Comparison of ENCODE assay signal across 22 mouse cellular contexts in the genomic region with DNA sequence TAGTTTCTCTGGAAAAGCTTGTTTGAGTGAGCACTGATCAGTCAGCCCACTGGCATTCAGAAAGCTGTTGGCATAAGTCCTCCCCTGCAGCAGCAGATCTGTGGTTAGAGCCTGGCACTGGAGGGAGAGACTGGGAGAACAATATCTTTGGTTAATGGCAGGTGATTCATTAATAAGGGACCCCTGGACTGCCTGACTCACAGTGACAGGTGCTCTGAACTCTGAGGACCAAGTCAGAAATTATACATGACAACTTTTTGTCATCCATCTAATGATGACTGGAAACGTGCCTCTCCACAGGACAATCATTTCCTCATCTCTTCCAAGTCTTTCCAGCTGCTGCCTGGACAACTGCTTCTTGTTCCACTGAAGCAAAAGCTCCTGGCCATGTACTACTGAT.
A peak's percentile ranks its signal among the peaks of the same experiment; 100 is the strongest.
DNase-seq lines count a peak whose midpoint lies in the region; ATAC-seq and TF ChIP-seq lines count a peak whose summit lies in the region.
"Had no signal": no experiment of that assay in that cellular context is flagged by ENCODE, and none has a peak within 500 bp of the region (broad histone marks: within the 10 kb centered on the region; RNA-seq: fewer than 3 reads in every experiment).

No protein-coding gene starts in this region.

- H3K79me3 ChIP-seq in C2C12 (ENCODE audit: low read depth) = no peaks in the 10 kb centered on the region

- WGBS in midbrain, embryonic 11.5 days = 82% methylated on average over 1 of the region's 1 CpGs

- intact Hi-C loops in gastrocnemius, postnatal 36 days (cut with DNase I) = no loop called here

- no peaks in the 10 kb centered on the region for H3K36me3 ChIP-seq in C2C12 (ENCODE audit: control insufficient read depth, insufficient read depth)
- H3K36me3 ChIP-seq in myocyte (ENCODE audit: control insufficient read depth, insufficient read depth) = no peaks in the 10 kb centered on the region
- no peaks in the 10 kb centered on the region for H3K36me3 ChIP-seq in midbrain, embryonic 11.5 days (ENCODE audit: control insufficient read depth, insufficient read depth, low read length)
- H3K36me3 ChIP-seq: embryonic facial prominence, embryonic 10.5 days; embryonic facial prominence, embryonic 12.5 days; forebrain, embryonic 10.5 days; forebrain, embryonic 15.5 days had no signal

- DNase-seq in 3134 (ENCODE audit: extremely low read depth, insufficient read length, low spot score) = peak; percentile 10
- DNase-seq in brain, adult 2 months (ENCODE audit: low read depth, low spot score) = peak; percentile 13
- no peak for DNase-seq in midbrain, embryonic 11.5 days (ENCODE audit: low spot score, missing footprints)
- no peak for DNase-seq in right cerebral cortex, postnatal 36 days (ENCODE audit: low spot score in 2 of 2)
- DNase-seq in gastrocnemius, postnatal 36 days = no peak
- DNase-seq: adrenal gland, adult 8-10 months; adrenal gland, postnatal 25 days; B cell, adult 2 months; cerebellum, adult 11-12 months; cerebellum, adult 2 months; cerebellum, adult 9-10 months; cerebellum, postnatal 25 days; forebrain, postnatal 0 days had no signal

- no peak overlapping the region for H3K4me3 ChIP-seq in C2C12 (ENCODE audit: insufficient read depth, poor library complexity, severe bottlenecking)
- H3K4me3 ChIP-seq in myocyte = no peak overlapping the region
- H3K4me3 ChIP-seq in midbrain, embryonic 11.5 days (ENCODE audit: low read depth, low read length) = no peak overlapping the region
- H3K4me3 ChIP-seq: embryonic facial prominence, embryonic 10.5 days; embryonic facial prominence, embryonic 12.5 days; forebrain, embryonic 10.5 days; forebrain, embryonic 13.5 days; forebrain, embryonic 15.5 days had no signal

- no peak for ATAC-seq in midbrain, embryonic 11.5 days (ENCODE audit: low FRiP score)
- ATAC-seq: activated CD4-positive, CD25-positive, alpha-beta regulatory T cell, adult 4 months; forebrain, embryonic 13.5 days; forebrain, embryonic 15.5 days; forebrain, postnatal 0 days; Patski had no signal

- no peaks in the 10 kb centered on the region for H3K4me1 ChIP-seq in midbrain, embryonic 11.5 days (ENCODE audit: control insufficient read depth, insufficient read depth, low read length)
- H3K4me1 ChIP-seq: embryonic facial prominence, embryonic 10.5 days; embryonic facial prominence, embryonic 12.5 days; forebrain, embryonic 10.5 days; forebrain, embryonic 13.5 days; forebrain, embryonic 15.5 days had no signal

- H3K27ac ChIP-seq in midbrain, embryonic 11.5 days (ENCODE audit: low read depth, low read length) = no peak overlapping the region
- H3K27ac ChIP-seq: embryonic facial prominence, embryonic 10.5 days; embryonic facial prominence, embryonic 12.5 days; forebrain, embryonic 10.5 days; forebrain, embryonic 13.5 days; forebrain, embryonic 15.5 days had no signal

- H3K79me2 ChIP-seq in C2C12 (ENCODE audit: control insufficient read depth, insufficient read depth) (no peaks in the 10 kb centered on the region), myocyte (ENCODE audit: control insufficient read depth, insufficient read depth) (no peaks in the 10 kb centered on the region)

- no peak overlapping the region for H3ac ChIP-seq in C2C12 (ENCODE audit: control insufficient read depth, insufficient read length, low read depth)
- H3ac ChIP-seq in myocyte (ENCODE audit: control insufficient read depth, insufficient read length) = no peak overlapping the region

- peak overlapping the region; percentile 0 for H3K4me2 ChIP-seq in myocyte (ENCODE audit: low read depth)
- no peak overlapping the region for H3K4me2 ChIP-seq in midbrain, embryonic 11.5 days
- H3K4me2 ChIP-seq: embryonic facial prominence, embryonic 12.5 days; forebrain, embryonic 13.5 days; forebrain, embryonic 15.5 days had no signal

- no peak for TF ChIP-seq CTCF in C2C12 (IDR thresholded peaks at IDR 0.05; ENCODE audit: control insufficient read depth, insufficient read depth, insufficient read length)

- TF ChIP-seq POLR2A in myocyte (IDR thresholded peaks at IDR 0.05; ENCODE audit: insufficient read length, low read depth) = no peak

- H3K27me3 ChIP-seq in C2C12 (ENCODE audit: control insufficient read depth, insufficient read depth, insufficient read length) (no peaks in the 10 kb centered on the region), myocyte (ENCODE audit: control insufficient read depth, insufficient read depth, insufficient read length) (no peaks in the 10 kb centered on the region)
- no peaks in the 10 kb centered on the region for H3K27me3 ChIP-seq in midbrain, embryonic 11.5 days (ENCODE audit: control insufficient read depth, insufficient read depth, low read length)
- H3K27me3 ChIP-seq: embryonic facial prominence, embryonic 12.5 days; forebrain, embryonic 13.5 days; forebrain, embryonic 15.5 days; Patski had no signal

- no peaks in the 10 kb centered on the region for H3K9me3 ChIP-seq in midbrain, embryonic 11.5 days (ENCODE audit: control insufficient read depth, low read length)
- H3K9me3 ChIP-seq: embryonic facial prominence, embryonic 10.5 days; embryonic facial prominence, embryonic 12.5 days; forebrain, embryonic 10.5 days; forebrain, embryonic 13.5 days; forebrain, embryonic 15.5 days had no signal

- H3K9ac ChIP-seq in midbrain, embryonic 11.5 days (ENCODE audit: low read length) = no peak overlapping the region
- H3K9ac ChIP-seq: embryonic facial prominence, embryonic 12.5 days; forebrain, embryonic 13.5 days; forebrain, embryonic 15.5 days; forebrain, postnatal 0 days had no signal

TF ChIP-seq in C2C12, 6 proteins besides CTCF, POLR2A, EP300 and RAD21:
- TF ChIP-seq USF1 (IDR thresholded peaks at IDR 0.05; ENCODE audit: low read depth) (no peak), MYOG (IDR thresholded peaks at IDR 0.05; ENCODE audit: control insufficient read depth, extremely low read depth, insufficient read length) (no peak), FOSL1 (IDR thresholded peaks at IDR 0.05; ENCODE audit: insufficient read depth, low read length, poor library complexity, severe bottlenecking) (peak; percentile 22), CEBPB (IDR thresholded peaks at IDR 0.05; ENCODE audit: low read depth) (no peak), MYOD1 (IDR thresholded peaks at IDR 0.05; ENCODE audit: control insufficient read depth, insufficient read length, low read depth) (peak; percentile 97), MAX (IDR thresholded peaks at IDR 0.05) (no peak)

TF ChIP-seq in myocyte, 11 proteins besides CTCF, POLR2A, EP300 and RAD21:
- TF ChIP-seq MYOD1 (IDR thresholded peaks at IDR 0.05; ENCODE audit: control insufficient read depth in 1 of 3, insufficient read length in 2 of 3, low read depth in 2 of 3) (peak; percentile 3 to 59 (median 41)), MAX (IDR thresholded peaks at IDR 0.05; ENCODE audit: low read depth) (no peak), TCF3 (IDR thresholded peaks at IDR 0.05; ENCODE audit: insufficient read length, low read depth) (no peak), E2F4 (IDR thresholded peaks at IDR 0.05; ENCODE audit: insufficient read depth) (no peak), MYOG (IDR thresholded peaks at IDR 0.05; ENCODE audit: control insufficient read depth in 1 of 3, insufficient read depth in 1 of 3, insufficient read length in 2 of 3, low read depth in 2 of 3) (peak in 2 of 3 experiments; percentile 33 to 55), REST (IDR thresholded peaks at IDR 0.05; ENCODE audit: insufficient read depth, insufficient read length) (no peak), POLR2AphosphoS2 (IDR thresholded peaks at IDR 0.05; ENCODE audit: insufficient read length, low read depth) (no peak), SRF (IDR thresholded peaks at IDR 0.05; ENCODE audit: control insufficient read depth, insufficient read length, low read depth) (no peak), TCF12 (IDR thresholded peaks at IDR 0.05; ENCODE audit: insufficient read depth, poor library complexity, severe bottlenecking) (no peak), USF1 (IDR thresholded peaks at IDR 0.05; ENCODE audit: low read depth) (no peak), CEBPB (IDR thresholded peaks at IDR 0.05; ENCODE audit: insufficient read depth, poor library complexity, severe bottlenecking) (no peak)

Comparison
In these comparisons a context has a peak if more than half of its experiments do, and no peak if none do; other contexts are left out.
1. DNase-seq: peak in 3134 (single experiment) and brain, adult 2 months (single experiment); none in midbrain, embryonic 11.5 days (single experiment), right cerebral cortex, postnatal 36 days (0 of 2) and gastrocnemius, postnatal 36 days (0 of 2).